Mouse (Mus musculus): ENCODE data around the gene 1700049E17Rik2. TPM values are rescaled to one million over a fixed set of nuclear protein-coding genes. Genes with fewer than 3 reads are reported as not detected.
"Not testable (repeated sequence)": the region's sequence is repeated elsewhere in the genome, so short reads cannot be mapped to it uniquely, and the experiment has no call there.

Gene 1700049E17Rik2
- polyA plus RNA-seq (2015; fragmentation: Nextera tagmentation; extraction: Ambion mirVana): not detected in 2 replicates

GRCm38 (mm10) chr14:41572911-41573310, at the start of gene 1700049E17Rik2:
TSS of gene 1700049E17Rik2 (plus strand) at chr14:41573211.
- H3K4me3 ChIP-seq (ENCODE audit: low read length); H3K27ac ChIP-seq (ENCODE audit: low read length); ATAC-seq (ENCODE audit: low read depth); H3K4me1 ChIP-seq (replicated peaks; ENCODE audit: control insufficient read depth, insufficient read depth, low read length); H3K9me3 ChIP-seq (ENCODE audit: control insufficient read depth, low read length); H3K27me3 ChIP-seq (ENCODE audit: control insufficient read depth, insufficient read depth, low read depth, low read length); H3K9ac ChIP-seq (ENCODE audit: low read length); H3K4me2 ChIP-seq (ENCODE audit: low read depth, low read length); H3K36me3 ChIP-seq (ENCODE audit: control insufficient read depth, insufficient read depth, low read length): not testable (repeated sequence)
- WGBS: no CpG with 5 or more reads among the region's 1 CpGs

DNA sequence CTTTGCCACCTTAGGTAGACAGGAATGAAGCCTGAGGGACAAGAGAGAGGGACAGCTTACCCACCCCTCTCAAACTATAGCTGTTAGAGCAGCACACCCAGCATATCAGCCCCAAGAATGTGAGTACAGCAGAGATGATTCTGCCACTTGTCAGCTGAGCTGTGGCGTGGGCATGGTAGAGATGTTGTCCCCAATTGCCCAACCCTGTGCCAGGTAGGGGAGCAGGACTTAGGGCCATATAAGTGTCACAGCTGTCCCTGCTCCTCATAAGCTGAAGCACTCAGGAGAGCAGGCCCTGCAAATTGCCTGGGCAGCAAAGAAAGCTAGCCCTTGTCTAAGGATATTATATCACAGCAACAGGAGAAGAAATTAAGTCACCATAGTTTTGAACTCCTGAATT, 48.3 kb upstream of the 1700049E17Rik2 start:
- not testable (repeated sequence) for H3K9ac ChIP-seq (ENCODE audit: low read length); H3K27me3 ChIP-seq (ENCODE audit: control insufficient read depth, insufficient read depth, low read depth, low read length); H3K4me2 ChIP-seq (ENCODE audit: low read depth, low read length); H3K36me3 ChIP-seq (ENCODE audit: control insufficient read depth, insufficient read depth, low read length); H3K27ac ChIP-seq (ENCODE audit: low read length); H3K4me1 ChIP-seq (replicated peaks; ENCODE audit: control insufficient read depth, insufficient read depth, low read length); H3K9me3 ChIP-seq (ENCODE audit: control insufficient read depth, low read length); H3K4me3 ChIP-seq (ENCODE audit: low read length); ATAC-seq (ENCODE audit: low read depth)
- WGBS: 60% methylated on average over 1 of the region's 1 CpGs

GRCm38 (mm10) chr14:41555483-41555882, 17.5 kb upstream of the 1700049E17Rik2 start, which contains the start of gene Gm7970:
TSS of gene Gm7970 (minus strand) at chr14:41555583.
- not testable (repeated sequence) for H3K9ac ChIP-seq (ENCODE audit: low read length); ATAC-seq (ENCODE audit: low read depth); H3K9me3 ChIP-seq (ENCODE audit: control insufficient read depth, low read length); H3K4me2 ChIP-seq (ENCODE audit: low read depth, low read length); H3K36me3 ChIP-seq (ENCODE audit: control insufficient read depth, insufficient read depth, low read length); H3K27ac ChIP-seq (ENCODE audit: low read length); H3K4me1 ChIP-seq (replicated peaks; ENCODE audit: control insufficient read depth, insufficient read depth, low read length); H3K4me3 ChIP-seq (ENCODE audit: low read length); H3K27me3 ChIP-seq (ENCODE audit: control insufficient read depth, insufficient read depth, low read depth, low read length)
- WGBS: no CpG with 5 or more reads among the region's 2 CpGs

DNA sequence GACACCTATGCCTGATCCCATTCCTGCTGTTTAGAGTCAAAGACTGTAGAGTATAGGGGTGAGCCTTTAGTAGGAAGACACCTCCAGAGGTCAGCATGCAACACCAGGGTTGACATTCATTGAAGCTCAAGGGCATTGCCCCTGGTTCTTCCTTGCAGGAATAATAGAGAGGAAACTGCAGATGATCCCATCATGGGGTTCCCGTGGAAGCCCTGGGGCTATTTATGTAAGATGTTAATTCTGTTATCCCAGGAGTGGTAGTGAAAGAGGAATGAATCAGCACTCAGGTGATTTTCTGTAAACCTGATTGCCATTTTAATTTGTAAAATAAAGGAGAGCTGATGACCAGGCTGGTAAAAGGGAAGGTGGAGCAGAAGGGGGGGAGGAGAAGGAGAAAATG, 13.3 kb downstream of the 1700049E17Rik2 start:
- not testable (repeated sequence) for H3K9me3 ChIP-seq (ENCODE audit: control insufficient read depth, low read length); H3K4me2 ChIP-seq (ENCODE audit: low read depth, low read length); H3K4me3 ChIP-seq (ENCODE audit: low read length); H3K9ac ChIP-seq (ENCODE audit: low read length); H3K36me3 ChIP-seq (ENCODE audit: control insufficient read depth, insufficient read depth, low read length); H3K27ac ChIP-seq (ENCODE audit: low read length); H3K27me3 ChIP-seq (ENCODE audit: control insufficient read depth, insufficient read depth, low read depth, low read length); ATAC-seq (ENCODE audit: low read depth); H3K4me1 ChIP-seq (replicated peaks; ENCODE audit: control insufficient read depth, insufficient read depth, low read length)
- 77% methylated on average over 1 of the region's 1 CpGs for WGBS

GRCm38 (mm10) chr14:41600935-41601334, 27.9 kb downstream of the 1700049E17Rik2 start:
- not testable (repeated sequence) for H3K4me2 ChIP-seq (ENCODE audit: low read depth, low read length); H3K36me3 ChIP-seq (ENCODE audit: control insufficient read depth, insufficient read depth, low read length); H3K9me3 ChIP-seq (ENCODE audit: control insufficient read depth, low read length); H3K27me3 ChIP-seq (ENCODE audit: control insufficient read depth, insufficient read depth, low read depth, low read length); H3K9ac ChIP-seq (ENCODE audit: low read length); H3K4me1 ChIP-seq (replicated peaks; ENCODE audit: control insufficient read depth, insufficient read depth, low read length); H3K4me3 ChIP-seq (ENCODE audit: low read length); H3K27ac ChIP-seq (ENCODE audit: low read length); ATAC-seq (ENCODE audit: low read depth)
- 89% methylated on average over 15 of the region's 15 CpGs for WGBS

GRCm38 (mm10) chr14:41610690-41611089, 37.7 kb downstream of the 1700049E17Rik2 start:
- H3K4me2 ChIP-seq (ENCODE audit: low read depth, low read length); H3K27ac ChIP-seq (ENCODE audit: low read length); ATAC-seq (ENCODE audit: low read depth); H3K27me3 ChIP-seq (ENCODE audit: control insufficient read depth, insufficient read depth, low read depth, low read length); H3K4me3 ChIP-seq (ENCODE audit: low read length); H3K36me3 ChIP-seq (ENCODE audit: control insufficient read depth, insufficient read depth, low read length); H3K9me3 ChIP-seq (ENCODE audit: control insufficient read depth, low read length); H3K4me1 ChIP-seq (replicated peaks; ENCODE audit: control insufficient read depth, insufficient read depth, low read length); H3K9ac ChIP-seq (ENCODE audit: low read length): not testable (repeated sequence)
- WGBS: 68% methylated on average over 1 of the region's 1 CpGs

GRCm38 (mm10) chr14:41622535-41622934, 49.5 kb downstream of the 1700049E17Rik2 start:
- H3K4me2 ChIP-seq (ENCODE audit: low read depth, low read length); H3K9me3 ChIP-seq (ENCODE audit: control insufficient read depth, low read length); H3K27me3 ChIP-seq (ENCODE audit: control insufficient read depth, insufficient read depth, low read depth, low read length); H3K4me1 ChIP-seq (replicated peaks; ENCODE audit: control insufficient read depth, insufficient read depth, low read length); ATAC-seq (ENCODE audit: low read depth); H3K27ac ChIP-seq (ENCODE audit: low read length); H3K4me3 ChIP-seq (ENCODE audit: low read length); H3K36me3 ChIP-seq (ENCODE audit: control insufficient read depth, insufficient read depth, low read length); H3K9ac ChIP-seq (ENCODE audit: low read length): not testable (repeated sequence)
- WGBS: 91% methylated on average over 4 of the region's 5 CpGs

DNA sequence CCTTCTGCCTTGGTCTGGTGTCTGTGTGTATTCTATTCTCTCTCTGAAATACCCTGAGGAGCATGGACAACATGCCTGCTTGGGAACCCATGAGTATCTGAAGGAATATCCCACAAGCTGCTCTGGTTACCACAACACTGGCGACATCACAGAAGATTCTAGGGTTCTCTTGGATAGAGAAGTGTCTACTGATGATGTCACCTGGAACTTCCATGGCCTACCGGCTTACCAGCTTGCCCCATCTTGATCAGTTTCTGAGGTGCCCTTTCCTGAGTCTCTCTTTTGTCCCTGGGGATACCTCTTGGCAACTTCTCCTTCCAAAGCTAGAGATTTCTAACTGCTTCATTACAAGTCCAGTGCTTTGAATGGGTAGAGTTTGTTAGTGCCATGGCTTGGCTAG, 51.5 kb downstream of the 1700049E17Rik2 start, which contains the start of gene Gm3072:
TSS of gene Gm3072 (minus strand) at position 101 of the 400 bp plus-strand sequence.
- not testable (repeated sequence) for H3K9me3 ChIP-seq (ENCODE audit: control insufficient read depth, low read length); H3K4me1 ChIP-seq (replicated peaks; ENCODE audit: control insufficient read depth, insufficient read depth, low read length); H3K36me3 ChIP-seq (ENCODE audit: control insufficient read depth, insufficient read depth, low read length); H3K27ac ChIP-seq (ENCODE audit: low read length); H3K9ac ChIP-seq (ENCODE audit: low read length); H3K4me3 ChIP-seq (ENCODE audit: low read length); ATAC-seq (ENCODE audit: low read depth); H3K4me2 ChIP-seq (ENCODE audit: low read depth, low read length); H3K27me3 ChIP-seq (ENCODE audit: control insufficient read depth, insufficient read depth, low read depth, low read length)
- WGBS: 74% methylated on average over 1 of the region's 2 CpGs

- not testable (repeated sequence) for H3K9me3 ChIP-seq (ENCODE audit: control insufficient read depth, low read length); ATAC-seq (ENCODE audit: low read depth); H3K9ac ChIP-seq (ENCODE audit: low read length); H3K27me3 ChIP-seq (ENCODE audit: control insufficient read depth, insufficient read depth, low read depth, low read length); H3K4me2 ChIP-seq (ENCODE audit: low read depth, low read length); H3K36me3 ChIP-seq (ENCODE audit: control insufficient read depth, insufficient read depth, low read length); H3K4me3 ChIP-seq (ENCODE audit: low read length); H3K27ac ChIP-seq (ENCODE audit: low read length); H3K4me1 ChIP-seq (replicated peaks; ENCODE audit: control insufficient read depth, insufficient read depth, low read length)
- WGBS: 94% methylated on average over 9 of the region's 11 CpGs
Observed at GRCm38 (mm10) chr14:41630144-41630543, 57.1 kb downstream of the 1700049E17Rik2 start.
